Mouse (Mus musculus): ENCODE measurements at regions not wholly inside any gene's neighbourhood (a gene's known extent, or its start where the extent isn't known, plus 50 kb on each side); places are given as distances from the start of the nearest gene placed in this dataset.

- no peak for DNase-seq
Measured at GRCm38 (mm10) chr1:73188796-73189195, 173.1 kb upstream of the Tnp1 start.

GRCm38 (mm10) chr1:73184477-73184876, 168.8 kb upstream of the Tnp1 start:
- no peak for DNase-seq

- DNase-seq = no peak
Measured at GRCm38 (mm10) chr1:73178810-73179209, 163.1 kb upstream of the Tnp1 start.

- no peak for DNase-seq
Measured at GRCm38 (mm10) chr1:73177076-73177475, 161.4 kb upstream of the Tnp1 start.

GRCm38 (mm10) chr1:73170668-73171008, 154.9 kb upstream of the Tnp1 start:
- DNase-seq = no peak

GRCm38 (mm10) chr1:73169929-73170667, 154.4 kb upstream of the Tnp1 start:
- DNase-seq = no peak

GRCm38 (mm10) chr1:73169077-73169869, 153.6 kb upstream of the Tnp1 start:
- no peak for DNase-seq

- DNase-seq = no peak
Measured at GRCm38 (mm10) chr1:73160199-73160598, 144.5 kb upstream of the Tnp1 start.

- no peak for DNase-seq
Measured at GRCm38 (mm10) chr1:73159405-73159976, 143.8 kb upstream of the Tnp1 start.

GRCm38 (mm10) chr1:73153438-73154097, 137.9 kb upstream of the Tnp1 start:
- DNase-seq = no peak

- no peak for DNase-seq
Measured at GRCm38 (mm10) chr1:73149926-73150325, 134.2 kb upstream of the Tnp1 start.

GRCm38 (mm10) chr1:73142845-73143244, 127.1 kb upstream of the Tnp1 start:
- no peak for DNase-seq

GRCm38 (mm10) chr1:73140557-73141345, 125.0 kb upstream of the Tnp1 start:
- DNase-seq = no peak

- no peak for DNase-seq
Measured at GRCm38 (mm10) chr1:73130215-73130861, 114.6 kb upstream of the Tnp1 start.

- DNase-seq = no peak
Measured at GRCm38 (mm10) chr1:73123012-73123411, 107.3 kb upstream of the Tnp1 start.

GRCm38 (mm10) chr1:73118661-73119060, 103.0 kb upstream of the Tnp1 start:
- DNase-seq = no peak

- no peak for DNase-seq
Measured at GRCm38 (mm10) chr1:73116526-73116925, 100.8 kb upstream of the Tnp1 start.

GRCm38 (mm10) chr1:73115854-73116253, 100.1 kb upstream of the Tnp1 start:
- no peak for DNase-seq

GRCm38 (mm10) chr1:73113137-73113536, 97.4 kb upstream of the Tnp1 start:
- no peak for DNase-seq

GRCm38 (mm10) chr1:73112711-73113110, 97.0 kb upstream of the Tnp1 start:
- DNase-seq = no peak

- DNase-seq = no peak
Measured at GRCm38 (mm10) chr1:73111911-73112310, 96.2 kb upstream of the Tnp1 start.

GRCm38 (mm10) chr1:73105856-73106463, 90.3 kb upstream of the Tnp1 start:
- no peak for DNase-seq
